Mouse (Mus musculus): Measurements from ENCODE around the gene Vill. TPM values are rescaled to one million over a fixed set of nuclear protein-coding genes. Genes with fewer than 3 reads are reported as not detected.

Gene Vill
- polyA plus RNA-seq, 1 experiment from 2014 or later: 15.2 TPM

DNA sequence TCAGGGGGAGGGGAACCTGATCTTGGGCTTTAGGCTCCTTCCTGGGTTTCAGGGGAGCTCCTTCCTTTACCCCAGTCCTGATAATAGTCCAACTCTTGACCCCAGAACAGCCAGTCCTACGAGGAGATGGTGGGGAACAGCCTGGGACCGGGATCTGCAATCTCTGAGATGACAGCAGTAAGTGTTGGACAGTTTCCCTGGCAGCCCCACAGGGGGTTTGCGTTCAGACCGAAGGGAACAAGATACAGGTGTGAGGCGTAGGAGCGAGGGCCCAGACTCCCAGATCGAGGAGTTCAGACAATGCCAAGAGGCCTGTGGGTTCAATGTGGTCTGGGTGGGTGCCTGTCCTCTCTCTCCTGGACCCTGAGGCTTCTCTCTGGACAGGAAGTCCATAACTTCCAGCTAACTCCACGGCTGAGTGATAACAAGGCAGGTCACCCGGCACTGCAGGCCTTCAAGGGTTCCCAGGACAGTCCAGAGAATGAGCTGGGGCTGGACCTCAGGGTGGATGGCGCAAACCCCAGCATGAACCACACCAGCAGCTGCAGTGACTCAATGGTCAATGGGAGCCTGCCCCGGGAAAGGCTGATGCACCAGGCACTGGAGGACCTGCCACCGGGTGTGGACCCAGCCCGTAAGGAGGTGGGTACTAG, 17.7 kb downstream of the Vill start:
- Histone ChIP-seq H3K36me3 (replicated peaks) (peaks cover 28% of the 10 kb centered on the region), H3K4me3 (no peak overlapping the region), H3K27me3 (ENCODE audit: poor library complexity, severe bottlenecking) (no peaks in the 10 kb centered on the region), H3K27ac (no peak overlapping the region), H3K9me3 (no peaks in the 10 kb centered on the region), H3K4me1 (peaks cover 11% of the 10 kb centered on the region)
- no peak for DNase-seq (ENCODE audit: extremely low spot score, low spot score)
- 87% methylated on average over 13 of the region's 13 CpGs for WGBS

DNA sequence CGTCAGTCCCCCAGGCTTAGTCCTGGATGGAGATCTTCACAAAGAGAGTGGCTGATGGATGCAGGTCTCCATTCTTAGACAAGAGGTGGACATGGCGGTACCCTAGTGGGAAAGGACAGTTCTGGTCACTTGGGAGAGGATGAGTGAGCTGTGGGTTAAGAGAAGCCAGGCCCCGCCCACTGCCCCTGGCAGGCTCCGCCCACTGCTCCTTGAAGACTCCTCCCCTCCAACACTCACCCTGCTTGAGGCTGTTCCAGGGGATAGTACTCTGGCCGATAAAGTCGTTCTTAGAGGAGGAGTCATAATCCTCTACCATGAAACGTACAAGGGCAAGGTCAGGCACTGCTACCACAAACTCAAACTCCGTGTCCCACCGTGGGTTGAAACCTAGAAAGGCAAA, 19.2 kb downstream of the Vill start:
- H3K27ac ChIP-seq: no peak overlapping the region
- peaks cover 11% of the 10 kb centered on the region for H3K4me1 ChIP-seq
- WGBS: 88% methylated on average over 9 of the region's 9 CpGs
- DNase-seq (ENCODE audit: extremely low spot score, low spot score): no peak
- H3K9me3 ChIP-seq: no peaks in the 10 kb centered on the region
- H3K36me3 ChIP-seq (replicated peaks): peaks cover 35% of the 10 kb centered on the region
- H3K4me3 ChIP-seq: no peak overlapping the region
- H3K27me3 ChIP-seq (ENCODE audit: poor library complexity, severe bottlenecking): no peaks in the 10 kb centered on the region

DNA sequence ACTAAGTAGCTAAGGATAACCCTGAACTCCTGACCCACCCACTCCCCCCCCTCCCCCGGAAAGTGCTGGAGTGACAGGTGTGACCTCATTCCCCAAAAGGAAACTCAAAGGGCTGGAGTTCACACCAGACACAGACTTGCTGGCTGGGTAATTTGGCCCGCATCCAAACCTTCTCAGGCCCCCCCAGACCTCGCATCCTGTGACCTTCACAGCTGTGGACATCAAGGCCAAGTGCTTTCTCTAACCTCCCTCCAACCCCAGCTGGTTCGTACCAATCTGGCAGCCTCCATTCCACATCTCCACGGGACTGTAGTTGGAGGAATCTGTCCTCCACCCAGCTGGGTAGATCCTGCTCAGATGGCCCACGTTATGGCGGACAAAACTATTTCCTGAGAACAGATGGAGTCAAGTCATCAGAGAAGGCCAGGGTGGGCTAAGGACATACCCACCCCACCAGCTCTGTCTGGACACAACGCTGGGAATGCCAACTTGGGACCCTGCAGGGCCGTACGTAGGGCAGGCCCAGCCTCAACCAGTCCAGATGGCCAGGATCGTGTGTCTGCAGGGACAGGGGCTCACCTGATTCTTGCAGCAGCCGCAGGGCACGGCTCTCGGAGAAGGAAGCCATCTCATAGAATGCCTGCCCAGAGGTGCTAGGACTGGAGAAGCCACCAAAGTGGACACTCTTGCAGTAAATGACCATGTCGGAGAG, 20.8 kb downstream of the Vill start:
- H3K27me3 ChIP-seq (ENCODE audit: poor library complexity, severe bottlenecking): no peaks in the 10 kb centered on the region
- no peak for DNase-seq (ENCODE audit: extremely low spot score, low spot score)
- no peaks in the 10 kb centered on the region for H3K9me3 ChIP-seq
- 88% methylated on average over 15 of the region's 15 CpGs for WGBS
- no peak overlapping the region for H3K27ac ChIP-seq
- H3K4me3 ChIP-seq: no peak overlapping the region
- H3K36me3 ChIP-seq (replicated peaks): peaks cover 41% of the 10 kb centered on the region
- H3K4me1 ChIP-seq: peaks cover 5% of the 10 kb centered on the region; the same call in 1 of the 2 replicates

DNA sequence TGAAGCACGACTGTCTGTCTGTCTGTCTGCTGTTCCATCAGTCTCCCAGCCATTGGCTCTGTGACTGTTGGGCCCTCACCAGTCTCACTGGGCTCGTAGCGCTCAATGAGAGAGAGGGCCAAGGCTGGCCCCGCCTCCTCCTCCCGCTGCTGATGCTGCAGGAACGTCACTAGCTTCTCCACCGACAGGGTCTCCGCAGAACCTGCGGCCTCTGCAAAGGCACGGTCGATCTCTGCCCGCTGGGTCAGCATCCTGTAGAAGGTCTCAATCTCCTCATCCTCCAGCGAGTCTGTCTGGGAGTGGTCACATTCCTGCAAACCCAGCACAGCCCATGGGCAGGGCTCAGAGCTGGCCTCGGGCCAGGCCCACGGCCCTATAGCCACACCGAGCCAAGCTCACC, 23.1 kb downstream of the Vill start:
- WGBS: 77% methylated on average over 16 of the region's 16 CpGs
- H3K36me3 ChIP-seq (replicated peaks): peaks cover 41% of the 10 kb centered on the region
- H3K9me3 ChIP-seq: no peaks in the 10 kb centered on the region
- H3K4me1 ChIP-seq: peaks cover 7% of the 10 kb centered on the region
- H3K27ac ChIP-seq: no peak overlapping the region
- no peaks in the 10 kb centered on the region for H3K27me3 ChIP-seq (ENCODE audit: poor library complexity, severe bottlenecking)
- H3K4me3 ChIP-seq: no peak overlapping the region
- DNase-seq (ENCODE audit: extremely low spot score, low spot score): no peak

DNA sequence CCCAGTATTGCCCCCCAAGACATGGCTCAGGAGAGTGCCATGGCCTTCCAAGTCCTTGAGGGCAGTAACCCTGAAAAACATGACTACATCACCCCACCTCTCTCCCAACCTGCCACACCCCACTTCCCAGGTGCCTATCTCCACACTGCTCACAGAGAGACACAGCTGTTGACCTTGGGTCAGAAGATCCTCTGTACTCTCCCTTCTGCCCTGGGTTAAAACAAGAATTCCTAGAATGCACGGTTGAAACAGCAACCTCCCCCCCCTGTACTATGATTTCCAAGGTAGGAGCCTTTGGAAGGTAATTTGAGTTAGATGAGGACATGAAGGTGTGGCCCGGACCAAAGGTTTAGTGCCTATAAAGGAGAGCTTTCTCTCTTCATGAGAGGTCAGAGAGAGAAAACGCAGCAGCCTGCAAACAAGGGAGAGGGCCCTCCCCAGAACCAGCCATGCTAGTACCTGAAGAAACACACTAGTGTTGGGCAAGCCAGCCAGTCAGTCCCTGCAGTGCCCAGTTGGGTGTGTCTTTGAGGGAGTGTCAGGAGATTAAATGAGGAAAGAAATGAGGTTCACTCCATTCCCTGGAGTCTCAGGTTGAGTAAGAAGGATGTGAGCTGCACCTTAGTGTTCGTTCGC, 27.6 kb downstream of the Vill start:
- Histone ChIP-seq H3K9me3 (no peaks in the 10 kb centered on the region), H3K4me1 (peaks cover 38% of the 10 kb centered on the region), H3K36me3 (replicated peaks) (peaks cover 20% of the 10 kb centered on the region), H3K27ac (no peak overlapping the region), H3K4me3 (no peak overlapping the region), H3K27me3 (ENCODE audit: poor library complexity, severe bottlenecking) (0 out of 2 replicates have a peak, but pooled peaks cover 8% of the 10 kb centered on the region)
- no peak for DNase-seq (ENCODE audit: extremely low spot score, low spot score)
- 81% methylated on average over 5 of the region's 5 CpGs for WGBS

DNA sequence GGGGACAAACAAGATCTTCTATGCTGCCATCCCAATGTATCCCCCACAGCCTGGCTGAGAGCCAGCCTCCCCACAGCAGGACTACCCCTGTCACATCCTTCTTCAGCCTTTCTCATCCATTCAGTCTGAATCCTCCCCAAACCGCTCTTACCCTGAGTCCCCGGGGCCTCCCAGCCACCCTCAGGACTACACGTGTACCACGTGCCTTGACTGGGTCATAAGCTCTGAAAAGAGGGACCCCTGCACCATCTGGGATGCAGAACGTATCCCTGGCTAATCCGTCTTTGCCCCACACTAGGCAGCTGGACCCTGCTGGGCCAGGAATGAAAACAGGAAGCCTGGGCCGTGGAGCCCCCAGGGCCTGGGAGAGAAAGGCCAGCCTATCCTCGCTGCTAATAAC, 29.5 kb downstream of the Vill start:
- Histone ChIP-seq H3K9me3 (no peaks in the 10 kb centered on the region), H3K27me3 (ENCODE audit: poor library complexity, severe bottlenecking) (peaks cover 18% of the 10 kb centered on the region; the same call in 1 of the 2 replicates), H3K27ac (peak overlapping the region; percentile 83), H3K36me3 (replicated peaks) (peaks cover 12% of the 10 kb centered on the region), H3K4me1 (peaks cover 50% of the 10 kb centered on the region), H3K4me3 (no peak overlapping the region)
- 7% methylated on average over 8 of the region's 8 CpGs for WGBS
- peak; percentile 56 for DNase-seq (ENCODE audit: extremely low spot score, low spot score)

DNA sequence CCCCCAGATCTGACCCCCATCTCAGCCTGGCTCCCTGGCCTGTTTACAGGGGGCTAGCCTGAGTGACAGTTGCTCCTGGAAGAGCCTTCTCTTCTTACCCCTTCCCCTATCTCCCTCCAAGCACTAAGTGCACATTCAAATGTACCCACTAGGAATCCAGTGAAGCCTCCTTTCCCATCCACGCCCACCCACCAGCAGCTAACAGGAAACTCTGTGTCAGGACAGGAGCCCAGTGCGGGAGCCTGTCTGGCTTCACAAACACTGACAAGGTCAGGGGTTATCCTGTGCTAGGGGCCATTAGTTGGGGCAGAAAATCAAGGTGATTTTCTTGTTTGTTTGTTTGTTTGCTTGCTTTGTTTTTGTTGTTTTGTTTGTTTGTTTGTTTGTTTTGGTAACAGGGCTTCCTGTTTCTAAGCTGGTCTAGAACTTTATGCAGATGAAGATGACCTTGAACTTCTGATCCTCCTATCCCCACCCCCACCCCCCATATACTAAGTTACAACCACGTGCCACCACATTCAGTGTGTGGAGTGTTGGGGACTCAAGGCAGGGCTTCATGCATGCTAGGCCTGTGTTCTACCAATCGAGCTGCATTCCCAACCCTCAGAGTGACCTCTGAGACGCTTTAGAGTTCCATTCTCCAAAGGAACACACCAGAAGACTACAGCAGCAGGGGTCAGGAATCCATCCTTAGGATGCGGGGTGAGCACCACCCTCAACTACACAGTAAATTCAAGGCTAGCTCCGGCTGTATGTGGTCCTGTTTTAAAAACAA, 30.3 kb downstream of the Vill start:
- Histone ChIP-seq H3K9me3 (no peaks in the 10 kb centered on the region), H3K36me3 (replicated peaks) (peaks cover 9% of the 10 kb centered on the region), H3K27ac (peak overlapping the region; percentile 83), H3K4me1 (peaks cover 56% of the 10 kb centered on the region), H3K4me3 (no peak overlapping the region), H3K27me3 (ENCODE audit: poor library complexity, severe bottlenecking) (peaks cover 26% of the 10 kb centered on the region)
- DNase-seq (ENCODE audit: extremely low spot score, low spot score): no peak
- 66% methylated on average over 7 of the region's 7 CpGs for WGBS

DNA sequence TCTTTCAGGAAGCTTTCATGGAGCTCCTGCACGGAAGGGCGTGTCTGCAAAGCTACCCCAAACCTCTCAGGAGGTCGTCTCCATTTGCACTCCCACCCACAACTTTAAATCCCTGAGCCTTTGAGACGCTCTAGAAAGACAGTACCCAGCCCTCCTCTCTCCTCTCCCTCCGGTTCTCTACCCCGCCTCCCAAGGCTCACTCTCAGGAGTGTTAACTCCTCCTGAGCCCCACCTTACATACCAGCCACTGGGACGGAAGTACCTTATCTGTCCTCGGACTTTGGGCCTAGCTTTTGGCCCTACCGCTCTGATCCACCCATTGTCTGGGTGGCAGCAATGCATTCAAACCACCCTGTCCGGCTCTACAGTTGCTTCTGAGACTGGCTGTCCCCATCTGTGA, 31.4 kb downstream of the Vill start:
- no peak overlapping the region for H3K27ac ChIP-seq

DNA sequence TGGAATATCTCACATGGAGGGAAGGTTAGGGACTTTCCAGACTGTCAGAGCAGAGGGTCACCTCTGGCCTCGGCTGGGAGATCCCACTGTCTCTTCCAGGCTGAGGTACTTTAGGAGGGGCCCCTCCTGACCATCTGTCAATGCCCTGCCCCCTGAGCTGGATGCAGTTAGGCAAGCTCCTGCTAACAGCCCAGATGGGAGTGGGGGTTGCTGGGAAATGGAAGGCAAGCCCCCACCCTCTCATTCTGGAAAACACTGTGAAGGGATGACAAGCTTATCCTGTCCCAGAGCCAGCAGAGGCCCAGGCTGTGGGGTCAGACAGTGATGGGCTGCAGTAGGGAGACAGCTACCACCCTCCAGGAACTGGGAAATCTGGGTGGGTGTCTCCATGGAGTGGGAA, 33.9 kb downstream of the Vill start:
- Histone ChIP-seq H3K4me3 (no peak overlapping the region), H3K27me3 (ENCODE audit: poor library complexity, severe bottlenecking) (peaks cover 46% of the 10 kb centered on the region), H3K36me3 (replicated peaks) (peaks cover 5% of the 10 kb centered on the region; the same call in 1 of the 2 replicates), H3K9me3 (no peaks in the 10 kb centered on the region), H3K27ac (no peak overlapping the region), H3K4me1 (peaks cover 66% of the 10 kb centered on the region)
- DNase-seq (ENCODE audit: extremely low spot score, low spot score): no peak
- 66% methylated on average over 1 of the region's 1 CpGs for WGBS

More for the DNA sequence above, 31.4 kb downstream of the Vill start:
- Histone ChIP-seq H3K27me3 (ENCODE audit: poor library complexity, severe bottlenecking) (peaks cover 26% of the 10 kb centered on the region), H3K36me3 (replicated peaks) (peaks cover 5% of the 10 kb centered on the region; the same call in 1 of the 2 replicates), H3K9me3 (no peaks in the 10 kb centered on the region), H3K4me1 (peaks cover 67% of the 10 kb centered on the region), H3K4me3 (no peak overlapping the region)
- 83% methylated on average over 10 of the region's 10 CpGs for WGBS
- no peak for DNase-seq (ENCODE audit: extremely low spot score, low spot score)

DNA sequence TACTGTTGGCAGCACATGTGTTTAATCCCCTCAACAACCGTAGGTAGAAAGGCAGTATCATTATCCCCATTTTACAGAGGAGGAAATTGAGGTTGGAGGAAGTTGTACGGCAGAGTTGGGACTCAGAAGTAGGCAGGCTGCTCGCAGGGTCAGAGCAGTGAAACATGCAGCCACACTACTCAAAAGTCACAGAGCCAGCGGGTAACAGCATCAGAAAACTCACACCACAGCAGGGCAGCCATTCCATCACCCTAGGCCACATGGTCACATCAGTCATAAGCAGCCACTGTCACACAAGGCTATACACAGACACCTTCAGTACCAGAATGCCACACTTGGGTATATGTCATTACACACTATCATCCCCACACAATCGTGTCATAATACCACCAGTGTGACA, 34.7 kb downstream of the Vill start:
- H3K27ac ChIP-seq: no peak overlapping the region
- no peak for DNase-seq (ENCODE audit: extremely low spot score, low spot score)
- H3K9me3 ChIP-seq: no peaks in the 10 kb centered on the region
- WGBS: 92% methylated on average over 5 of the region's 5 CpGs
- H3K4me3 ChIP-seq: peak overlapping the region; percentile 48; the same call in 1 of the 2 replicates
- H3K27me3 ChIP-seq (ENCODE audit: poor library complexity, severe bottlenecking): peaks cover 50% of the 10 kb centered on the region
- peaks cover 5% of the 10 kb centered on the region; the same call in 1 of the 2 replicates for H3K36me3 ChIP-seq (replicated peaks)
- H3K4me1 ChIP-seq: peaks cover 66% of the 10 kb centered on the region

DNA sequence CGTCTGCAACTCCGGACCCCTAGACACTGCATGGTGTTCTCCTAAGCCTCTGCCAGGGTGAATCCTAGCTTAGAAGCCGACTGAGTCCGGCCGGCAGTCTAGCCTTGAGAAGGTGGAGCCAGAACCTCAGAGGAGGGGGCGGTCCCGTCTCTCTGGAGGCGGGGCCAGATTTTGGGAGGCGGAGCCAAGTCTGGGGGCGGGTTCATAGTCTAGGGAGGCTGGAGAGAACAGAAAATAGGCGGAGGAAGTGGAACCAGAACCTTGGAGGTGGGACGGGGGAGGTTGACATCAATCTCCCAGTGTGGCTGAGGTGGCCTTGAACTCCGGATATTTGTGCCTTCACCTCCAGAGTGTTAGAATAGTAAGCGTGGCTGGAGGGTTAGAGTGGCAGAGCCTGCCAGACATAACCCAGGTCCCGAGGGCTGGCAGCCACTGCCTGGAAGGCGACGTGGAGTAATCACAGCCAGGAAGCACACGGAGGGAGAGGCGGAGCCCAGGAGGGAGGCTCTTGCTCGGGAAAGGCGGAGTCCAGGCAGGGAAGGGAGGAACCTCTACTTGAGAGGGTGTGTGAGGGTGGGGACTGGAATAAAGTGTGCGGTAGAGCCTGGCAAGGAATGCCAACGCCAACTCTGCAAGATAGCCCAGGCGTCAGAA, 35.7 kb downstream of the Vill start:
- Histone ChIP-seq H3K27ac (peak overlapping the region; percentile 48; the same call in 1 of the 2 replicates), H3K36me3 (replicated peaks) (peaks cover 5% of the 10 kb centered on the region; the same call in 1 of the 2 replicates), H3K4me3 (peak overlapping the region; percentile 48), H3K4me1 (peaks cover 67% of the 10 kb centered on the region), H3K9me3 (no peaks in the 10 kb centered on the region), H3K27me3 (ENCODE audit: poor library complexity, severe bottlenecking) (peaks cover 59% of the 10 kb centered on the region)
- peak; percentile 86 for DNase-seq (ENCODE audit: extremely low spot score, low spot score)
- under 1% methylated on average over 24 of the region's 24 CpGs for WGBS

DNA sequence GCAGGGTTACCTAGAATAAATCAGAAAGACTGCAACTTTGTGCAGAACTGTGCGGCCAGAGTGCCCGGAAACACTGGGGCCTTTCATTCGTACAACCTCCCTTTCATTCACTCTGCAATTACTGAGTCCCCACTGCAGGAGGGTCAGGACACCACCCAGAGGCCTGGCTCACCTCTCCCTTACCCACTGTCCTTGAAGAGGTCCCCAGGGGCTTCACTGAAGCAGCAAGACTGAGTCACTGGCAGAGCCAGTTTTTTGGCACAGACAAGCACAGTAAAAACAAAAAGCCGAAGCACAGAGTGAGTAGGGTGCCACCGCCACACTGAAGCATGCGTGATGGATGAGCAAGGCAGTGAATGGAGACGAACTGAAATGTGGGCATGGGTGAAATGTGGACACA, 36.9 kb downstream of the Vill start:
- H3K27me3 ChIP-seq (ENCODE audit: poor library complexity, severe bottlenecking): peaks cover 71% of the 10 kb centered on the region
- WGBS: 63% methylated on average over 7 of the region's 7 CpGs
- H3K4me3 ChIP-seq: no peak overlapping the region
- no peak overlapping the region for H3K27ac ChIP-seq
- peaks cover 74% of the 10 kb centered on the region for H3K4me1 ChIP-seq
- no peak for DNase-seq (ENCODE audit: extremely low spot score, low spot score)
- no peaks in the 10 kb centered on the region for H3K9me3 ChIP-seq
- H3K36me3 ChIP-seq (replicated peaks): peaks cover under 1% of the 10 kb centered on the region; the same call in 1 of the 2 replicates

Data from forebrain, embryonic 10.5 days (tissue).